Mouse (Mus musculus): ENCODE data around the gene Ak2. TPM values are rescaled to one million over a fixed set of nuclear protein-coding genes. Genes with fewer than 3 reads are reported as not detected.

Gene Ak2
- total and polyA plus RNA-seq, 2 experiments, result 156 to 232 TPM

DNA sequence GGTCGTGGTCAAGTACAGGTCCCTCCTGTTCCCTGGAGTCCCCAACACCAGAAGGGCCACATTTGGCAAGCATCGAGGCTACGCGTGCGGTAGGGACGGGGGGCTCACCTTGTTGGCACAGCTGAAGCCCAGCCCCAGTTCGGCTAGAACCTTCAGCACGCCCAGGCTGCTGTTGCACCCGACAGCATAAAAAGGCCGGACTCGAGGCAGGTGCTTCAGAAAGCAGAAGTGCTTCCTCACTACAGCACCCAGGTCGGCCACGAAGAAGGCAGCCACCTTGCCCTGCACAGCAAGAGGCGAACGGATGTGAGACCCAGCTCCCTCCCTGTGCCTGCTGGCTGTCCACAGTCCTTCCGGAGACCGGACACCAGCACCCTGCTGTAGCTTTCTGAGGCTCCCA, 32.1 kb upstream of the Ak2 start:
- H3K36me3 ChIP-seq (ENCODE audit: control insufficient read depth, insufficient read depth, low read length), result no peaks in the 10 kb centered on the region
- DNase-seq (ENCODE audit: extremely low read depth, low read depth, low spot score), result no peak
- 0 out of 2 replicates have a peak, but pooled peaks cover 3% of the 10 kb centered on the region for H3K79me2 ChIP-seq (ENCODE audit: control insufficient read depth, insufficient read depth, low read length)
- H3K4me1 ChIP-seq (ENCODE audit: control insufficient read depth, insufficient read depth, low read length), result peaks cover 4% of the 10 kb centered on the region; the same call in 1 of the 2 replicates
- H3K4me3 ChIP-seq (ENCODE audit: insufficient read depth, low read depth, low read length), result no peak overlapping the region
- no peak overlapping the region for H3K9ac ChIP-seq (ENCODE audit: low read depth, low read length)
- 92% methylated on average over 17 of the region's 17 CpGs for WGBS
- H3K27me3 ChIP-seq (ENCODE audit: control insufficient read depth, insufficient read depth, low read length), result no peaks in the 10 kb centered on the region
- TF ChIP-seq CTCF (IDR thresholded peaks at IDR 0.05; ENCODE audit: low read depth, low read length) (no peak), POLR2A (IDR thresholded peaks at IDR 0.05; ENCODE audit: extremely low read depth, insufficient read depth, low read length) (no peak)
- H3K27ac ChIP-seq (replicated peaks; ENCODE audit: insufficient read depth, low read depth, low read length), result no peak overlapping the region

DNA sequence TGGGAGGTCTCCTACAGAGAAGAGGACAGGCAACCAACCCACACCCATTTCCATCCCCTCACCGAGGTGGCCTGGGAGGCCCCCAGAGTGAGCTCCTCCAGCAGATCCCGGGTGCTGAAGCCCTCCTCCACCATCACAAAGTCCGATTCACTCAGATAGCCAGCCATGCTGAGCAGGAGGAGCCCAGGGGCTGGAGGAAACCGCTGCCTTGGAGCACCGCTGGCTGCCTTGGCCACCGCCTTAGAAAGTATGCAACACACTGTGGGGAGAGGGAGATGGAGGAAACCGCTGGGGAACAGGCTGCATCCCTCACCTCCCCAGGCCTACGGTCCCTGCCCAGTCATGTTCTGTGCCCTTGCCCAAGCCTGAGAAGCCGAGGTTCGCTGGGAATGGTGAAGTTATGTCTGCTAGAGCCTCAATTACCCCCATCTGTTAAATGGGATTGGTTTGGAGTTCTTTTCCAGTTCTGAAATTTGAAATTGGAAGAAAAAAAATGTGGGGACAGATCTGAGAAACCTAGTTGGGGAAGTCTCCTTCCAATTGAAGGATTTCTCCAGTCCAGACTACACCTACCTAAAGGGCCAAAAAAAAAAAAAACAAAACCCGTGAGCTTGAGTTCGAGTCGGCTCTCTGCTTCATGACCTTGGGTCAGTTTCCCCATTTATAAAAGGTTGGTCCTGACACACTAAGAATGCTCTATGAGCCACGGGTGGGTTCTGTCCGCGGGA, 30.3 kb upstream of the Ak2 start:
- Histone ChIP-seq H3K4me1 (ENCODE audit: control insufficient read depth, insufficient read depth, low read length) (peaks cover 4% of the 10 kb centered on the region), H3K27me3 (ENCODE audit: control insufficient read depth, insufficient read depth, low read length) (no peaks in the 10 kb centered on the region), H3K36me3 (ENCODE audit: control insufficient read depth, insufficient read depth, low read length) (no peaks in the 10 kb centered on the region), H3K4me3 (ENCODE audit: insufficient read depth, low read depth, low read length) (peak overlapping the region; percentile 83), H3K79me2 (ENCODE audit: control insufficient read depth, insufficient read depth, low read length) (0 out of 2 replicates have a peak, but pooled peaks cover 3% of the 10 kb centered on the region), H3K9ac (ENCODE audit: low read depth, low read length) (peak overlapping the region; percentile 89), H3K27ac (replicated peaks; ENCODE audit: insufficient read depth, low read depth, low read length) (no peak overlapping the region)
- 41% methylated on average over 16 of the region's 16 CpGs for WGBS
- TF ChIP-seq POLR2A (IDR thresholded peaks at IDR 0.05; ENCODE audit: extremely low read depth, insufficient read depth, low read length), result no peak
- no peak for TF ChIP-seq CTCF (IDR thresholded peaks at IDR 0.05; ENCODE audit: low read depth, low read length)
- no peak for DNase-seq (ENCODE audit: extremely low read depth, low read depth, low spot score)

DNA sequence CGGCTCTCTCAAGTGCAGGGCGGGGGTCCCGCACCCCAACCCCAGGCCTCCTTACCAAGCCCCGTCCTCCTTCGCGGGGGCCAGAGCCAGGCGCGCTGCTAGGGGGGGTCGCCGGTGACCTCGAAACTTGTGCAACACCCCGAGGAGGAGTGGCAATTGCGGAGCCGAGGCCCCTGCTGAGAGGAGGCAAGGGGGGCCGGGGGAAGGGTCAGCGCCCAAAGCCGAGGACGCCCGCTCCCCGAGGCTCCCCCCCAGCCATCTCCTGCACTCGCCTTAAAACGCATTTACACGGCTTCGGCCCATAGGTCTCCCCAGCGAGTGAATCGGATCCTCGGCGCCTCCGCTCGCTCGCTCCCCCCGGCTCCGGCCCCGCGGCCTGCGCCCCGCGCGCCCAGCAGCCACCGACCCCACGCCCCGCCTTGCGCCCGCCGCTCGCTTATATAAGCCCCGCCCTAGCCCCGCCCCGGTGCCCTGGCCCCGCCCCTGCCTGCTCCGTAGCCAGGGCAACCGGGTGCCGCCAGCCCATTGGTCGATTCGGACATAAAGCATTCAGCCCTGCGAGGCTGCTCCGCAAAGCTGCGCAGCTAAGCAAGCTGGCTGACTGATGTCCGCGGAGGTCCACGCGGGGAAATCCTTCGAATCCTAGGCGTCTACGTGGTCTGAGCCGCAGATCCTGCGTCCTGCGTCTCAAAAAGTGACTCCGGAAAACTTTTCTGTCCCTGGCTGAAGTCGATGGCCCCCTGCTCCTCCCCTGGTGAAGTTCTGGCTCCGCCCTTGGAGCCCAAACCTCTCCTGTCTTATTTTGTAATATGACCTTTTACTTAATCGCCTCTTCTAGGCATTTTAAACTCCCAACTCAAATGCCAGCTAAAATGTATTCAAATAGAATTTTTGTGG, 29.5 kb upstream of the Ak2 start, which contains the start of gene Azin2:
Gene Azin2, minus strand, starts transcription at position 414 of the 897 bp plus-strand sequence.
- TF ChIP-seq POLR2A (IDR thresholded peaks at IDR 0.05; ENCODE audit: extremely low read depth, insufficient read depth, low read length), result peak; percentile 46
- TF ChIP-seq CTCF (IDR thresholded peaks at IDR 0.05; ENCODE audit: low read depth, low read length), result no peak
- Histone ChIP-seq H3K27ac (replicated peaks; ENCODE audit: insufficient read depth, low read depth, low read length) (no peak within 1 kb of the TSS), H3K9ac (ENCODE audit: low read depth, low read length) (peak within 1 kb of the TSS; percentile 89), H3K4me1 (ENCODE audit: control insufficient read depth, insufficient read depth, low read length) (peaks cover 6% of the 10 kb centered on the region), H3K27me3 (ENCODE audit: control insufficient read depth, insufficient read depth, low read length) (no peaks in the 10 kb centered on the region), H3K36me3 (ENCODE audit: control insufficient read depth, insufficient read depth, low read length) (no peaks in the 10 kb centered on the region), H3K4me3 (ENCODE audit: insufficient read depth, low read depth, low read length) (peak within 1 kb of the TSS; percentile 83), H3K79me2 (ENCODE audit: control insufficient read depth, insufficient read depth, low read length) (0 out of 2 replicates have a peak, but pooled peaks cover 3% of the 10 kb centered on the region)
- peak; percentile 58 for DNase-seq (ENCODE audit: extremely low read depth, low read depth, low spot score)
- WGBS, result 1% methylated on average over 72 of the region's 72 CpGs

DNA sequence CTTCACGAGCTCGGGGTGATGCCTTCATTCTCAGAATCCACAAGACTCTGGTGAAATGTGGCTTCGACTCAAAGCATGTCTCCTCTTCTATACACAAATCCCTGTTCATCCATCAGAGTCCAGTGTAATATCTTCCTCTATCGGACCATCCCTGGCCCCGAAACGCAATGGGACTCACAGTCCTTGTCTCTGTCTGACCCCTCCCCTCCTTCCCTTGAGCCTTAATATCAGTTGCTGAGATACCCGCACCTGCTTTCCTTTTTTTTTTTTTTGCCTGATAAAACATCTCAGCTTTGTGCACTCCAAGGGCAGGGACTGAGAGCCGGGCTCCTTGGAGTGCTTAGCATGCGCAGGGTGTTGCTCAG, 28.9 kb upstream of the Ak2 start:
- H3K27me3 ChIP-seq (ENCODE audit: control insufficient read depth, insufficient read depth, low read length), result no peaks in the 10 kb centered on the region

DNA sequence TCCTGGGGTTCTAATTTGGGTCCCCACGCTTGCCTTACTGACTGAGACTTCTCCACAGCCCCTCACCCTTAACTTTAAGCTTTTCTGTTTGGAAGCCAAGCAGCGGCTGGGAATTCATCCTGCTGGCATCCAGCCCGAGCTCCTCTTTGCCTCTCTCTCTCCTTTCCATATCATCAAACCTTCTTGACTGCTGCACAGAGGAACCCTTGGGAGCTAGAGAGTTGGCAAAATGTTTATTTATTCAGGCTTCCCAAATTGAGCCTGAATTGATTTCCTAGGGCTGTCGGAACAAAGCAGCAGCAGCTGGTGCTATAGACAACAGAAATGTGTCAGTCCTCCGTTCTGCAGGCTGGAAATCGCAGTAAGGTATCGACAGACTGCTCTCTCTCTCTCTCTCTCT, 25.0 kb upstream of the Ak2 start:
- TF ChIP-seq CTCF (IDR thresholded peaks at IDR 0.05; ENCODE audit: low read depth, low read length) (no peak), POLR2A (IDR thresholded peaks at IDR 0.05; ENCODE audit: extremely low read depth, insufficient read depth, low read length) (no peak)
- Histone ChIP-seq H3K4me3 (ENCODE audit: insufficient read depth, low read depth, low read length) (no peak overlapping the region), H3K79me2 (ENCODE audit: control insufficient read depth, insufficient read depth, low read length) (0 out of 2 replicates have a peak, but pooled peaks cover 3% of the 10 kb centered on the region), H3K27me3 (ENCODE audit: control insufficient read depth, insufficient read depth, low read length) (no peaks in the 10 kb centered on the region), H3K4me1 (ENCODE audit: control insufficient read depth, insufficient read depth, low read length) (peaks cover 18% of the 10 kb centered on the region), H3K36me3 (ENCODE audit: control insufficient read depth, insufficient read depth, low read length) (no peaks in the 10 kb centered on the region), H3K9ac (ENCODE audit: low read depth, low read length) (no peak overlapping the region), H3K27ac (replicated peaks; ENCODE audit: insufficient read depth, low read depth, low read length) (no peak overlapping the region)
- no peak for DNase-seq (ENCODE audit: extremely low read depth, low read depth, low spot score)
- 29% methylated on average over 7 of the region's 7 CpGs for WGBS

More for the DNA sequence above, 28.9 kb upstream of the Ak2 start:
- TF ChIP-seq CTCF (IDR thresholded peaks at IDR 0.05; ENCODE audit: low read depth, low read length), result no peak
- TF ChIP-seq POLR2A (IDR thresholded peaks at IDR 0.05; ENCODE audit: extremely low read depth, insufficient read depth, low read length), result no peak
- no peak for DNase-seq (ENCODE audit: extremely low read depth, low read depth, low spot score)
- WGBS, result 22% methylated on average over 9 of the region's 9 CpGs
- no peak overlapping the region for H3K27ac ChIP-seq (replicated peaks; ENCODE audit: insufficient read depth, low read depth, low read length)
- peaks cover 6% of the 10 kb centered on the region for H3K4me1 ChIP-seq (ENCODE audit: control insufficient read depth, insufficient read depth, low read length)
- H3K36me3 ChIP-seq (ENCODE audit: control insufficient read depth, insufficient read depth, low read length), result no peaks in the 10 kb centered on the region
- H3K9ac ChIP-seq (ENCODE audit: low read depth, low read length), result no peak overlapping the region
- 0 out of 2 replicates have a peak, but pooled peaks cover 3% of the 10 kb centered on the region for H3K79me2 ChIP-seq (ENCODE audit: control insufficient read depth, insufficient read depth, low read length)
- H3K4me3 ChIP-seq (ENCODE audit: insufficient read depth, low read depth, low read length), result no peak overlapping the region

Measured in liver, adult 2 months (tissue).